Mouse (Mus musculus): ENCODE data around the gene St3gal2.
"Not testable (repeated sequence)": the region's sequence is repeated elsewhere in the genome, so short reads cannot be mapped to it uniquely, and the experiment has no call there.

St3gal2 gene

DNA sequence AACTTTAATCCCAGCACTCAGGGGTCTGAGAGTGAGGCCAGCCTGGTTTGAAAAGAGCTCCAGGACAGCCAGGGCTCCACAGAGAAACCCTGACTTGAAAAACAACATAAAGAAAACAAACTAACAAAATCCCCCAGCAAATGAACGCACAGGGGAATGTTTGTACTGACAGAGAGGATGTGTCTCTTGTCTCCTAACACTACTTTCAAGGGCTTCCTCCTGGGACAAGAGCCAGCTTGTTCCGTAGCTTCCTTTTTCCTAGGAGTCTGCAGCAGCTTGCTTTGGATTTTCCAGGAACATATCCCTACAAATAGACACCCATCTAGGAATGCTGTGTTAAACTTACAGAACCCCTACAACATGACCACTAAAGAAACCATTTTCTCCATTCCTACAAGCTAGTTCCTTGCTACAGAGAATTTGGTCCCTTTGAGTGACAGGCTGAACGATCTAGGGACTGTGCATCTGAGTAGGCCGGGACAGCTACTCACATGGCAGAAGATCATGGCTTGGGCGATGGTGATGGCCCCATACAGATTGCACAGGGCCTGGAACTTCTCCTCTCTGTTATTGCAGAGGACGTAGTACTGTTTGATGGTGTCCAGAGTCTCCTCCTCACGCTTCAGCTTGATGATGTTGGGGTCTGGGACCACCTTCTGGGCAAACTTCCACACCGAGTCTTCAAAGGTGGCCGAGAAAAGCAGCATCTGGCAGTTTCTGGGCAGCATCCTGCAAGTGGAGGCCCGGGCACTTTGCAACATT is 90.7 kb downstream of the St3gal2 start:
- DNase-seq = not testable (repeated sequence)

Measured in lung, postnatal 4 days (tissue).